Mouse (Mus musculus): ENCODE data around the gene Tomm40.

Gene Tomm40

GRCm38 (mm10) chr7:19715239-19716054, at the start of gene Tomm40:
TSS of gene Tomm40 (minus strand) at chr7:19715438.
- peak; percentile 100 for DNase-seq (ENCODE audit: low spot score in 2 of 2)

GRCm38 (mm10) chr7:19764581-19764980, 49.3 kb upstream of the Tomm40 start:
- no peak for DNase-seq (ENCODE audit: low spot score in 2 of 2)

- peak in 1 of 2 experiments; percentile 66 for DNase-seq (ENCODE audit: low spot score in 2 of 2)
Measured at GRCm38 (mm10) chr7:19763829-19764477, 48.7 kb upstream of the Tomm40 start.

- DNase-seq (ENCODE audit: low spot score in 2 of 2), result no peak
Measured at GRCm38 (mm10) chr7:19762283-19762682, 47.0 kb upstream of the Tomm40 start.

GRCm38 (mm10) chr7:19760021-19760420, 44.8 kb upstream of the Tomm40 start:
- DNase-seq (ENCODE audit: low spot score in 2 of 2), result peak in 1 of 2 experiments; percentile 42

- DNase-seq (ENCODE audit: low spot score in 2 of 2), result no peak
Measured at GRCm38 (mm10) chr7:19758623-19759022, 43.4 kb upstream of the Tomm40 start.

- DNase-seq (ENCODE audit: low spot score in 2 of 2), result peak; percentile 91 to 93
Measured at GRCm38 (mm10) chr7:19755851-19756786, 40.9 kb upstream of the Tomm40 start.

- no peak for DNase-seq (ENCODE audit: low spot score in 2 of 2)
Measured at GRCm38 (mm10) chr7:19755008-19755407, 39.8 kb upstream of the Tomm40 start.

GRCm38 (mm10) chr7:19754065-19754464, 38.8 kb upstream of the Tomm40 start:
- no peak for DNase-seq (ENCODE audit: low spot score in 2 of 2)

DNA sequence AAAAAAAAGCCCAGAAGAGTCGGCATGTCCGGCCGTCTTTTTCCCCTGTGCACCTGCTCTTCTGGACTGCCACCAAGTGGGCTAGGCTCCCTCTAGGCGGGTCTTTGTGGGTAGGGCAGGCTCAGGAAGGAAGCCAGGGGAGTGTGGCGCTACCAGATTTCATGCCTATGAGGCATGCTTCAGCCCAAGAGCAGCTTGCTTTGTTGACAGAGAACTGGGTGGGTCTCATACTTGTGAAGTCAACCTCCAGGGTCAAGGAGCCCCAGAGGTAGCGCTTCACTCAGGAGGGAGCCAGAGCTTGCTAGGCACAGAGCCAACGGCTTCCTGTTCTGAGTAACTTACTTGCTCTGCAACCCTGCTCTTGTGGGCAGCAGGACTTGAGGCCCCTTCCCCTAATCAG, 38.3 kb upstream of the Tomm40 start:
- peak in 1 of 2 experiments; percentile 77 for DNase-seq (ENCODE audit: low spot score in 2 of 2)

GRCm38 (mm10) chr7:19752652-19753051, 37.4 kb upstream of the Tomm40 start:
- DNase-seq (ENCODE audit: low spot score in 2 of 2), result no peak

DNA sequence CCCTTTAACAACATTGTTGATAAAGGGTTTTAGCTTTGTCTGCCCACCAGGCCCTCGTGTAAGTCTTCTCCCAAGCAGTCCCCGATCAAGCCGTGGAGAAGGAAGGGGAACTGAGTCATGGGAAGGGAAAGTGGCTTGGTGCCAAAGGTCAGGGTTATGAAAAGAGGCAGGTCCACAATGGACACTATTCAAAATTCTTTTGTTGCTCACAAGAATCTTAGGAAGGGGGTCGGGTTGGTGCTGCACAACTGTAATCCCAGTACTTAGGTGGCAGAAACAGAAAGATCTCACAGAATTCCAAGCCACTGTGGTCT, 35.8 kb upstream of the Tomm40 start:
- DNase-seq (ENCODE audit: low spot score in 2 of 2), result no peak

DNA sequence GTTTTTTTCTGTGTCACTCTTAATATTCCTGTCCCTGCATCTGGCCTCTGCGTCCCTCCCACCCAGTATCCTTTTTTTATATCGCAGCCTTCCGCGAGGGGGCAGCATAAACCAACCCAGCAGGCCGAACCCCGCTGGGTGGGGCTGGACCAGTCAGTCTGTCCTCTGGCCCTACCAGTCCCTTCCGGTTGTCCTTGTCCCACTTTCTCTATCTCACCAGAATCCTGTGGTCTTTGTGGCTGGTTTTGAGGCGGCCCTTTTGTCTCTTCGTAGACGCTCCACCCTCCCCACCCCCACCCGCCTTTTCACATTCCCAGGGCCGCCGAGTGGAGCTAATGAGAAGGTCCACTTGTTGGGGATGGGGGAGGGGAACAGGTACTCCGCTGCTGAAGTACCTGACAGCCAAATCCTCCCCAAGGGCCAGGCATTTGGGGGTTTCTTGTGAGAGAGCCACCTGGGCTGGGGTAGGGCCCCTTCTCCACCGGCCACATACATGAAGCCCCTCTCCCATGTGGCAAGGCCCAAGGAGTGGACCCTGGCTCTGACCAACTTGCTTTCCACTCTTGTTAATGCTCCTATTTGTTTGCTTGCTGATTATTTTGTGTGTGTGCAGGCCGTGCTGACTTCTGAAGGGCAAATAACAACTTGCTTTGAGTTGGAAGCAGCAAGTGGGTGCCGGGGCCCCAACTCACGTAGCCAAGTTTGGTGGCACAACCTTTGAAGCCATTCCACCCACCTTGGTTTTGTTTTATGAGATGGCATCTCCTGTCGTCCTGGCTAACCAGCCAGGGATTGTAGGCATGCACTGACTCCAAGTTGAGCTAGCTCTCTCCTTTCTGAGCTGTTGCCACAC, 35.2 kb upstream of the Tomm40 start, which contains the start of gene Nectin2:
Nectin2 (minus strand) TSS at position 267 of the 853 bp plus-strand sequence.
- peak; percentile 91 to 92 for DNase-seq (ENCODE audit: low spot score in 2 of 2)

- peak; percentile 97 for DNase-seq (ENCODE audit: low spot score in 2 of 2)
Measured at GRCm38 (mm10) chr7:19749389-19750216, 34.4 kb upstream of the Tomm40 start.

DNA sequence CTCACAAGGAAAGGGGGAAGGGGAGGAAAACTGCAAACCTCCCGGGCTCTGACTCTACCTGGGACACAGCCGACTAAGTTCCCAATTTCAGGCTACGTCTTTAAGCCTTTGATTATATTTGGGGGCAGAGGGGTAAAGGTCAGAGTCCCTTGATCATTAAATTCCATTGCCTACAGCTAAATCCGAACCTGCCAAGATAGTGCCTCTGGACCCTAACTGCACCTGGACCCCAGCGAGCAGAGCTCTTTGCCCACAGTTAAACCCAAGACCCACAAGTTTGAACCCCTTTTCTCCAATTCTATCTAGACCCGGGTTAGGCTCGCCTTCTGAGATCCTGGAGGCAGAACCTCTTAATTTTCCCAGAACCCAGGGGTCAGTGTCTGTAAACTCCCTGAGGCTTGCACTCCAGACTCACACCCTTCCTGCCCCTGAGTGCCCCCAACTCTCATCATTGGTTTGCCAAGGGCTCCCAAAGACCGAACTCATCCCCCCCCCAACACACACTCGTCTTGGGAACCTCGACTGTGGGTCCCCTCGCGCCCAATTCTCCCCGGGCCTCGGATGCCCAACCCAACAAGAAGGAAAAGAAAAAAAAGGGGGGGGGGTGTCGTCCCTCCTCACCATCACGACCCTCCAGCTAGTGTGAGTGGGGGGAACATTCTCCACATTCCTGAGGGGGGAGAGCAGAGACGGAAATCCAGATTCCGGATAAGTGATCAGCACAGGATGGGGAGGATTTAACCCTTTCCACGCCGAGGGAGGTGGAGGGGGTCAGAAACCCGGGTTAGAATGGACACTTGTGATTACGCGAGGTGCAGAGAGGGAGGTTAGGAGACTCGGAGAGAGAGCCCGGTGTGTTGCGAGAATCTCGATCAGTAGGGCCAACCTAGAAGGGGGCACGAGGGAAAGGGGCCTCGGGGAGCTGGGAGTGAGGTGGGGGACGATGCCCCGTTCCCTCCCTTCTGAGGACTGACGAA, 33.3 kb upstream of the Tomm40 start:
- DNase-seq (ENCODE audit: low spot score in 2 of 2), result peak in 1 of 2 experiments; percentile 51

DNA sequence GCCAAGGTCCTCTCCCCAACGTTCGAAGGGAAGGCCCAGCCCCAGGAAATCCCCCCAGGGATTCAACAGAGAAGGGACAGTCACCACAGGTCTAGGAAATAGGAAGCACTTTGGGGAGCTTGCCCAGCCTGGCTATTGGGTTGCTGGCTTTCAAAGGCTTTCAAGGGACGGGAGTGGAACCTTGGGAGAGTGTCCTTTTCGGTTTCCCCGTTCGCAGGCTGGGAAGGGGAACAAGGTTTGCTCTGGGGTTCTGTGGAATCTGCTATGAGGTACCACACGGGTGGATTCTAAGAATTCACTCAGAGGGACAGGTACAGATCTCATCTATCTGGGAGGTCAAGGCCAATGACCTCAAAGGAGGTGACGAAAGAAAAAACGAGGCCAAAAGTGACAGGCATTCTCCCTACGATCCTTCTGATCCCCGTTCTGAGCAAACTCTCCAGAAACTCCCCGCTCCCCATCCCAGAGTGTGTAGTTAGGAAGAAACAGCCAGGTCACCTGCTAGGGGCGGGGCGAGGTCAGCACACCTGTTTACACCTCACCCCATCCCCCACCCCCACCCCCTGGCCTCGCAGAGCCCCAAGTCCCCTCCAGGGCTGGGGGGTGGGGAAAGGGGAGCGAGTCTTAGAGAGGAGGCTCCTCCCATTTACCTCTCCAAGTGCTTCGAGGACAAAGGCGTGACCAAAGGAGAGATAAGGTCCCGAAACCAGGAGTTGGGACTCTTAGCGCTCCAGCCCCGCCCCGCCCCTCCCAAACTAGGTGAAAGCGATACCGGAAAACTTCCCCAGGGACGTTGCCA, 32.4 kb upstream of the Tomm40 start:
- DNase-seq (ENCODE audit: low spot score in 2 of 2), result no peak

GRCm38 (mm10) chr7:19746426-19747201, 31.4 kb upstream of the Tomm40 start:
- DNase-seq (ENCODE audit: low spot score in 2 of 2), result no peak
